Mouse (Mus musculus) hindbrain, embryonic 12.5 days (tissue): ENCODE results near the gene Arhgef38. TPM values are rescaled to one million over a fixed set of nuclear protein-coding genes. Genes with fewer than 3 reads are reported as not detected.

Experiments
- ATAC-seq: fragments of 200-750 bp; cut with Nextera tagmentation; 2 replicates; pipeline ENCODE4 v1.8.0; 2017; ENCODE audit warnings: moderate TSS enrichment; ENCODE audit not compliant: low FRiP score
- H3K27ac ChIP-seq: fragments of 300-500 bp; sonication (generic); 2 replicates; pipeline ENCODE4 v1.5.1; 2016; ENCODE audit warnings: mild to moderate bottlenecking
- H3K27me3 ChIP-seq: fragments of 300-500 bp; sonication (generic); 2 replicates; pipeline ENCODE4 v1.6.1; 2016; ENCODE audit warnings: mild to moderate bottlenecking
- H3K36me3 ChIP-seq: fragments of 300-500 bp; sonication (generic); 2 replicates; pipeline ENCODE4 v1.6.1; 2016; ENCODE audit warnings: mild to moderate bottlenecking
- H3K4me1 ChIP-seq: fragments of 300-500 bp; sonication (generic); 2 replicates; pipeline ENCODE4 v1.6.1; 2016
- H3K4me2 ChIP-seq: fragments of 300-500 bp; sonication (generic); replicated peaks from 2 replicates; pipeline ENCODE4 v1.6.1; 2016; ENCODE audit warnings: mild to moderate bottlenecking
- H3K4me3 ChIP-seq: fragments of 300-500 bp; sonication (generic); 2 replicates; pipeline ENCODE4 v1.5.1; 2016; ENCODE audit warnings: mild to moderate bottlenecking
- H3K9ac ChIP-seq: fragments of 300-500 bp; sonication (generic); 2 replicates; pipeline ENCODE4 v1.6.1; 2016; ENCODE audit warnings: mild to moderate bottlenecking, moderate library complexity
- H3K9me3 ChIP-seq: fragments of 300-500 bp; sonication (generic); replicated peaks from 2 replicates; pipeline ENCODE4 v1.6.1; 2016; ENCODE audit warnings: mild to moderate bottlenecking
- WGBS: fragments of 180-500 bp; shearing (Covaris S2); methylation state at CpG from one replicate; pipeline ENCODE4 v1.1.7; 2016; 5-methylcytosine and 5-hydroxymethylcytosine counted together
- polyA plus RNA-seq: library from polyadenylated mRNA; unstranded; fragments of >200 nt; fragmentation: Nextera tagmentation; extraction: Ambion mirVana; gene quantifications from 2 replicates; pipeline ENCODE4 v1.2.1, GENCODE M21; 2016

Arhgef38 gene
- polyA plus RNA-seq, 1 experiment from 2014 or later: 0.53 TPM

DNA sequence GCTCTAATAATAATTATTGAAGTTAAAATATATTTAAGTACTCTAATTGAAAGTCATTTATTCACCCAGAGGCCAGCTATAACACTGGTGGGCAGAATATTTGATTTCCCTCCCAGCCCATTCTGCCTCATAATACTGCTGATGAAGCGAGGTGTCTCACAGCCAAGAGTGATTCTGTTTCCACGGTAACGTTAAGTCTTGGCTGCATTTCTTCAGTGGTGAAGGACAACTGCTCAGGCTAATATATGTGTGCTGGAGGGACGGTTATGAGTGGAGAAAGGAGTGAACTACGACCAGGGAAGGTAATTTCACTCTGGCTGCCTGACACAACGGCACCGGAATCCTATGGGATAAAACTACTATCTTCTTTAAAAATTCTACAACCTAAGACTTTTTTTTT lies 71.6 kb downstream of the Arhgef38 start:
- H3K4me2 ChIP-seq: no peak overlapping the region
- H3K36me3 ChIP-seq: no peaks in the 10 kb centered on the region
- no peak overlapping the region for H3K27ac ChIP-seq
- H3K4me3 ChIP-seq: no peak overlapping the region
- H3K27me3 ChIP-seq: no peaks in the 10 kb centered on the region
- WGBS: 58% methylated on average over 7 of the region's 7 CpGs
- H3K9me3 ChIP-seq: no peaks in the 10 kb centered on the region
- H3K4me1 ChIP-seq: no peaks in the 10 kb centered on the region; the same call in 1 of the 2 replicates
- peak; percentile 63; the same call in 1 of the 2 replicates for ATAC-seq
- no peak overlapping the region for H3K9ac ChIP-seq

DNA sequence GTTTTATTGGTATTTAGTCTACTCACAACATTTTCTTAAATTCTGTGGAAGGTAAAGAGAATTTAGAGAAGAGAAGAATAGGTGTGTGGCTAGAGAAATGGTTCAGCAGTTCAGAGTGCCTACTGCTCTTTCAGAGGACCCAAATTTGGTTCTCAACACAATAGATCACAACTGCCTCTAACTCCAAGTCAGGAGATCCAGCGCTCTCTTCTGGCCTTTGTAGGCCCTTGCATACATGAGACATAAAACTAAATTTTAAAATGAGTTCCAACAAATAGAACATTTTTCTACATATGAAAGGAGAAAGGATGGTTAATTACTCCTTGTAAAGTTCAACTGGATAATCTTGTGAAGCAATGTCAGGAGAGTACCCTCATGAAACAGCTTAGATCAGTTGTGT lies 73.3 kb downstream of the Arhgef38 start:
- Histone ChIP-seq H3K4me2 (no peak overlapping the region), H3K9me3 (no peaks in the 10 kb centered on the region), H3K36me3 (no peaks in the 10 kb centered on the region), H3K4me1 (no peaks in the 10 kb centered on the region; the same call in 1 of the 2 replicates), H3K4me3 (no peak overlapping the region), H3K27ac (no peak overlapping the region), H3K27me3 (no peaks in the 10 kb centered on the region), H3K9ac (no peak overlapping the region)
- ATAC-seq: no peak
- WGBS: 91% methylated on average over 1 of the region's 1 CpGs

DNA sequence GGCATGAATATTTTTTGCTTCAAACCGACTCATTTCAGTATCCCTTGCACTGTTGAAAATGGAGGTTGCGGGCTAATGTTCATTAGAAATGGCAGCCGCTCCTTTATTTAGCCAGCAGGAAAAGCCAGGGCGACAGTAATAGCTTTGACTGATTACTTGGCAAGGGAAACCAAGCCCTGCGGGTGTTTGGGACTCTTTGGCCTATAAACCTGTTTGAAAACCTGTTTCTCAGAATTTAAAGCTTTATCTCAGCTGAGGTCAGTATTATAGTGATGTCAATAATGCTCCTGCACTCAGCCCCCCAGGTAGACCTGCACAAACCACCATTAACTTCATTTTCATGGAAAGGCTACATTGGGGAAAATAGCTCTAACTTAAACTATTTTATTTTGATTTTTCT lies 76.5 kb downstream of the Arhgef38 start:
- no peaks in the 10 kb centered on the region for H3K27me3 ChIP-seq
- no peaks in the 10 kb centered on the region for H3K9me3 ChIP-seq
- H3K27ac ChIP-seq: no peak overlapping the region
- H3K4me3 ChIP-seq: no peak overlapping the region
- H3K4me2 ChIP-seq: no peak overlapping the region
- WGBS: 85% methylated on average over 5 of the region's 5 CpGs
- H3K4me1 ChIP-seq: no peaks in the 10 kb centered on the region; the same call in 1 of the 2 replicates
- H3K9ac ChIP-seq: no peak overlapping the region
- H3K36me3 ChIP-seq: no peaks in the 10 kb centered on the region
- no peak for ATAC-seq

DNA sequence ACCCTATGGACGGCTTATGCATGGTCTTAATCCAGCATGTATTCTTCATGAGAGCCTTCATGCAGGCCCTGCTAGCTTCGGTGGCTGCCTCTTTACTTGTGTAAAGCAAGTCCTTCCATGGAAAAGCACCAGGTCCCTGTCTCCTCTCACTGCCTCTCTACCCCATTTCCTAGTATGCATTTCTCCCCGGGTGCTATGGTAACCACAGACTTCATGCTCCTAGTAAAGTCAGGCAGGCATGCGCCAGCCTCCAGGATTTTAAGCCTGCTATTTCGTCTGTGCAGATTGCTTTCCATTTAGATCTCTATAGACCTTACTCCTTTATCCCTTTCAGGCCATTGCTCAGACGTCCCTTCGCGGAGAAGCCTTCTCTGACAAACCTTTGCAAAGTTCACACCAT lies 80.1 kb downstream of the Arhgef38 start:
- Histone ChIP-seq H3K9ac (no peak overlapping the region), H3K36me3 (no peaks in the 10 kb centered on the region), H3K4me3 (no peak overlapping the region), H3K27me3 (no peaks in the 10 kb centered on the region), H3K4me1 (no peaks in the 10 kb centered on the region), H3K9me3 (no peaks in the 10 kb centered on the region), H3K27ac (no peak overlapping the region), H3K4me2 (no peak overlapping the region)
- ATAC-seq: no peak
- WGBS: 64% methylated on average over 8 of the region's 8 CpGs

DNA sequence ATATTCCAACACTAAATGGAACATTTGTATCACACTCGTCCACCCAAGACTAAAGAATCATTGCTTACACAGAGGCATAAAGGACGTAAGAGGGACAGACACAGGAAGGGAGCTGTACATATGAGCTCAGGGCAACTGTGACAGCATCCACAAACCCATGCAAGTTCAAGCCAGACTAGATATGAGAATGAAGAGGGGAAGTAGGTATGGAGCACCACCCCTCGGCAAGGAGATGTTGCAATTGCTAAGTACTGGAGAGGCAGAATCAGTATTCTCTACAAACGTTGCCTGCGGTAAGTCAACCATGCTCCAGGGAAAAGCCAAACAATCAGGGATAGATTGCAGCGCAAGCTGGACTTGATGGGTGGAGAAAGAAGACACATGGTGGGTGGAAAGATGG lies 81.1 kb downstream of the Arhgef38 start:
- no peak overlapping the region for H3K4me3 ChIP-seq
- H3K27ac ChIP-seq: no peak overlapping the region
- no peak overlapping the region for H3K4me2 ChIP-seq
- no peaks in the 10 kb centered on the region for H3K27me3 ChIP-seq
- H3K9ac ChIP-seq: no peak overlapping the region
- H3K4me1 ChIP-seq: no peaks in the 10 kb centered on the region
- ATAC-seq: no peak
- no peaks in the 10 kb centered on the region for H3K9me3 ChIP-seq
- H3K36me3 ChIP-seq: no peaks in the 10 kb centered on the region
- 75% methylated on average over 6 of the region's 6 CpGs for WGBS

DNA sequence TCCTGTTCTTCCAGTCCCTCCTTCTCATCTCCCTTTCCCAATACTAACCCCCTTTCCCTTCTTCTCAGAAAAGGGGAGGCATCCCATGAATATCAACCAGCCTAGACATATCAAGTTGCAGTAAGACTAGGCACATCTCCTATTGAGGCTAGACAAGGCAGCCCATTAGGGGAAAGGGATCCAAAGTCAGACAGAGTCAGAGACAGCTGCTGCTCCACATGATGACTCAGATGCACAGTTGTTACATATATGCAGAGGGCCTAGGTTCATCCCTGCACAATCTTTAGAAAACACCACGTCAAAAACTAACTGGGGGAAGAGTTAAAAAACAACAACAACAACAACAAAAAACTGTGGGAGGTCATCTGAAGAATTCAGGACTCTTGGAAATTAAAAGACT lies 81.9 kb downstream of the Arhgef38 start:
- no peaks in the 10 kb centered on the region for H3K27me3 ChIP-seq
- no peak for ATAC-seq
- no peaks in the 10 kb centered on the region for H3K4me1 ChIP-seq
- 63% methylated on average over 1 of the region's 1 CpGs for WGBS
- H3K27ac ChIP-seq: no peak overlapping the region
- H3K9ac ChIP-seq: no peak overlapping the region
- no peak overlapping the region for H3K4me2 ChIP-seq
- H3K9me3 ChIP-seq: no peaks in the 10 kb centered on the region
- H3K4me3 ChIP-seq: no peak overlapping the region
- H3K36me3 ChIP-seq: no peaks in the 10 kb centered on the region

DNA sequence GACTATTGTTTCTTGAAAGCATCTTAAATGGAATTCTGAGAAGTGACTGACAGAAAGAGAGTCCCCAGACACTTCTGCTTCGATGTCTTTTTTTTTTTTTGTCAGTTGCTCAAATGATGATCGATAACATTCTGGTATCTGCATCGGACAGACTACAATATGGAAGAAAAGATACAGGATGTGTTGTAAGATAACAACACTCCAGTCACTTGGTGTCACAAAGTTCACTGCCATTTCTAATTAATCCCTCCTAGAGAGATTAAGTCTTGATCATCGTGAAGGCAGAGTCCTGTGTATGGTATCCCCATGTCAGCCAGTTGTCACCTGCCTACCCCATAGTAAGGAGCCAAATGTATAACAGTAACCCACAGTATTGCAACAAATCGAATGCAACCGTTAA lies 83.1 kb downstream of the Arhgef38 start:
- WGBS: 76% methylated on average over 6 of the region's 6 CpGs
- peak; percentile 48; the same call in 1 of the 2 replicates for ATAC-seq
- no peaks in the 10 kb centered on the region for H3K36me3 ChIP-seq

DNA sequence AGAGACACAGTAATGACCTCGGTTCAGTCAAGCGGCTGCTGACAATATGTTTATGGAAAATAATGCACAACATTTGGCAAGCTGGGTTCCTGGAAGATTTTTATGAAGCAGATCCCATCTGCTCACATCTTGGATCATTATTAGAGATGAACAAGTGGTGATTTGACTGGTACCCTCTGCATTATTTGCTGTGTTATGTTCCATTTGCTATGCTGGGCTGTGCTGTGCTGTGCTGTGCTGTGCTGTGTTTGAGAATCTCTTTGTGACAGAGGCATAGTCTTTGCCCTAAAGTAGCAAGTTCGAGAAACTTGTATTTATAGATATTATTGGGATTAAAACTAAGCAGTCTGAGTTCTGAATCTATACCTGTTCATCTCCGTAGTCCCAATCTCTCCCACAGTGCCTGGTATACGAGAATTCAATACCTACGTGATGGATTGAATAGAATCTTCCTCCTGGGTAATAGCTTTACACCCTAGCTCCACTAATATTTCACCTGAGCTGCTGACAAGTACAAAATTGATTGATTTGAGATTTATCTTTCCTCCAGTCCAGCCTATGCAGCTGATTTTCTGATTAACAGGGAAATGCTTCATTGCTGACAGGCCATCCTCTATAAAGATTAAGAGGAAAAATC lies 90.1 kb downstream of the Arhgef38 start:
- Histone ChIP-seq H3K4me3 (no peak overlapping the region), H3K27ac (no peak overlapping the region), H3K27me3 (no peaks in the 10 kb centered on the region), H3K9ac (no peak overlapping the region), H3K9me3 (no peaks in the 10 kb centered on the region), H3K36me3 (no peaks in the 10 kb centered on the region), H3K4me1 (no peaks in the 10 kb centered on the region), H3K4me2 (no peak overlapping the region)
- 77% methylated on average over 6 of the region's 6 CpGs for WGBS
- no peak for ATAC-seq

More for the DNA sequence above, 83.1 kb downstream of the Arhgef38 start:
- Histone ChIP-seq H3K4me3 (no peak overlapping the region), H3K27me3 (no peaks in the 10 kb centered on the region), H3K9ac (no peak overlapping the region), H3K27ac (no peak overlapping the region), H3K4me2 (no peak overlapping the region), H3K9me3 (no peaks in the 10 kb centered on the region), H3K4me1 (no peaks in the 10 kb centered on the region)

DNA sequence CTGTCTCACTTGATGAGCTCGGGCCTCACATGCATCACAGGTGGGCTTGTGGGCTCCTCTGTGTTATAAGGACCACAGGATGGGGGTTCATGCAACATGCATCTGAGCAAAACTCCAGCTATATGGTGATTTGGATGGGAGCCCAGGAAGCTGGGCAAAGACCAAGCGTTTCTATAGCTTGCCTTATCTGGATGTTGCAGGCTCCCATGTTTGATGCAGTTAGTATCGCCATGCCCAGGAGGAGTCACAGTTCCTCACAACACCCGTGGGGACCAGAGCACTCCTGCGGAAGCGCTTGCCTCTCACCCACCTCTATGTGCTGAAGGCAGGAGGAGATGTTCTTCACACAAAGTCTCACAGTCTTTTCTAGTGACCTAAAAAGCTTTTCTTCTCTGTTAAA lies 92.9 kb downstream of the Arhgef38 start:
- Histone ChIP-seq H3K9ac (no peak overlapping the region), H3K9me3 (no peaks in the 10 kb centered on the region), H3K27me3 (no peaks in the 10 kb centered on the region), H3K4me3 (no peak overlapping the region), H3K36me3 (no peaks in the 10 kb centered on the region), H3K4me1 (no peaks in the 10 kb centered on the region), H3K27ac (no peak overlapping the region), H3K4me2 (no peak overlapping the region)
- no peak for ATAC-seq
- WGBS: 85% methylated on average over 6 of the region's 6 CpGs

DNA sequence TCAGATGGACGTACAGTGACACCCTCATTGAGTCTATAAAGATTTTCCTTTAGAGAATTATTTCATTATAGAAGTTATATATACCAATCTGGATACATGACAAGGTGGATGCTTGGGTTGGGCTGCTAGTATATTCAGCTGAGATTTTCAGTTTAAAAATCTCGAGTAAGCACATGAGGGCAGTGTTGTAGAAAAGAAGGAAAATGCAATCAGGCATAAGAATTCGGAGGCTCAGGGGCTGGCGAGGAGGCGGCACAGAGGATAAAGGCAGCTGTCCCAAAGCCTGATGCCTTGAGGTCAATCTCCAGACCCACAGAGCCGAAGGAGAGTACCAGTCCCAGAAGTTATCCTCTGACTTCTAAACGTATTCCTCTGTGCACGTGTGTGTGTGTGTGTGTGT lies 102.1 kb downstream of the Arhgef38 start:
- Histone ChIP-seq H3K9ac (no peak overlapping the region), H3K36me3 (no peaks in the 10 kb centered on the region), H3K4me3 (no peak overlapping the region), H3K27ac (no peak overlapping the region), H3K4me1 (no peaks in the 10 kb centered on the region), H3K9me3 (no peaks in the 10 kb centered on the region), H3K27me3 (no peaks in the 10 kb centered on the region), H3K4me2 (no peak overlapping the region)
- no peak for ATAC-seq
- WGBS: 69% methylated on average over 8 of the region's 8 CpGs

DNA sequence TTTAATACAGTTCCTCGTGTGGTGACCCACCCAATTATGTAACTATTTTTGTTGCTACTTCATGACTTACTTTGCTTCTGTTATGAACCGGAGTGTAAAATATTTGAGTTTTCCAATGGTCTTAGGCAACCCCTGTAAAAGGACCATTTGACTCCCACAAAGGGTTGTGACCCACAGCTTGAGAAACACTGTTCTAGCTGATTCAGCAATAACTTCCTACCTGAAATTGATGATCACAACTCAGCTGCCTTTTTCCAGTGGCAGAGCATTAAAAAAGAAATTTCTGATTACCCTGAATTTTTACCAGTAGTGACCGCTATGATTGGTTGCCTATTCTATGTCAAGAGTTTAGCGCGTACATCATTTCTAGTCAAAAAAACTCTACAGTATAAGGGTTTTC lies 103.4 kb downstream of the Arhgef38 start:
- Histone ChIP-seq H3K36me3 (no peaks in the 10 kb centered on the region), H3K27ac (no peak overlapping the region), H3K27me3 (no peaks in the 10 kb centered on the region), H3K9ac (no peak overlapping the region), H3K4me1 (no peaks in the 10 kb centered on the region), H3K4me3 (no peak overlapping the region), H3K4me2 (no peak overlapping the region), H3K9me3 (no peaks in the 10 kb centered on the region)
- 94% methylated on average over 5 of the region's 5 CpGs for WGBS
- ATAC-seq: no peak

DNA sequence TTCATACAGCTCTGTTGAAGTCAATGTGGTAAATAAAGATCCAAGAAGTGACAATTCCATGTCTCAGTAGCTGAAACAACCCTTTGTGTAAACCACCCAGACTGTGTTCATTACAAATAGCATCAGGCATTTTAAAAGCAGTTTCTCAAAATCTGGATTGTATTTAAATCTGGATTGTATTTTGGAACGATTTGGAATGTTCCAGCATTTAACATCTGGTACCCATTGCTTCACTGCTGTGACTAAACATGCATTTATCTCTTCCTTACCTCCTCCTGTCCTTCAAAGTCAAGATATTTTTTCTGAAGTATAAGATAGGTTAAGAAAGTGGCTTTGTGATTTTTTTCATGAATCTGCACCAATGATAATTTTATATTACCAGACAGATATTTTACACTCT lies 121.5 kb downstream of the Arhgef38 start:
- Histone ChIP-seq H3K9me3 (no peaks in the 10 kb centered on the region), H3K4me2 (no peak overlapping the region), H3K9ac (no peak overlapping the region), H3K27ac (no peak overlapping the region), H3K4me3 (no peak overlapping the region), H3K36me3 (peaks cover 11% of the 10 kb centered on the region), H3K4me1 (no peaks in the 10 kb centered on the region), H3K27me3 (no peaks in the 10 kb centered on the region)
- 41% methylated on average over 1 of the region's 1 CpGs for WGBS
- ATAC-seq: no peak

DNA sequence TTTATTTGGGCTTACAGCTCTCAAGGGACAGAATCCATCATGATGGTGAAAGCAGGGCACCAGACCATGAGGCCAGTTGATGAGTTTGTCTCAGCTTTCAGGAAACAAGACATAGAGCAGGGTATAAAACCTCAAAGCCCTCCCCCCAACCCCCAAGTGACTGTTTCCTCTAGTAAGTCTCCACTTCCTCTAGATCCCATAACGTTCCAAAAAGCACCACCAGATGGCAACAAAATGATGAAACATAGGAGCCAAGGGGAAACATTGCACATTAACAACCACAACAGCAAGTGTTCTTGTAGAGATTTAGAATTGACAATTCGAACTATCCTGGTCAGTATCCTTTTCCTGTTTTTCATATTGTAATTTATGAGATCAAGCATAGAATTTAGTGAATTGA lies 123.0 kb downstream of the Arhgef38 start:
- Histone ChIP-seq H3K27ac (no peak overlapping the region), H3K9ac (no peak overlapping the region), H3K9me3 (no peaks in the 10 kb centered on the region), H3K36me3 (peaks cover 24% of the 10 kb centered on the region), H3K27me3 (no peaks in the 10 kb centered on the region), H3K4me2 (no peak overlapping the region), H3K4me3 (no peak overlapping the region), H3K4me1 (no peaks in the 10 kb centered on the region)
- WGBS: 39% methylated on average over 2 of the region's 2 CpGs
- no peak for ATAC-seq
